Mouse (Mus musculus) embryonic facial prominence, embryonic 13.5 days (tissue): Measurements from ENCODE around the gene Kptn. TPM values are rescaled to one million over a fixed set of nuclear protein-coding genes. Genes with fewer than 3 reads are reported as not detected.
A peak's percentile ranks its signal among the peaks of the same experiment; 100 is the strongest.

Source experiments
- ATAC-seq: fragments of 200-750 bp; cut with Nextera tagmentation; 2 replicates; pipeline ENCODE4 v1.8.0; 2017; ENCODE audit warnings: low read depth; ENCODE audit not compliant: insufficient number of reproducible peaks, insufficient read depth, low FRiP score, low TSS enrichment
- H3K27ac ChIP-seq: fragments of 300-500 bp; sonication (generic); 2 replicates; pipeline ENCODE4 v1.5.1; 2015; ENCODE audit warnings: moderate library complexity, mild to moderate bottlenecking, inconsistent platforms
- H3K27me3 ChIP-seq: fragments of 300-500 bp; sonication (generic); 2 replicates; pipeline ENCODE4 v1.6.1; 2015; ENCODE audit warnings: mild to moderate bottlenecking, inconsistent platforms
- H3K36me3 ChIP-seq: fragments of 300-500 bp; sonication (generic); 2 replicates; pipeline ENCODE4 v1.6.1; 2015; ENCODE audit warnings: mild to moderate bottlenecking, inconsistent platforms
- H3K4me1 ChIP-seq: fragments of 300-500 bp; sonication (generic); 2 replicates; pipeline ENCODE4 v1.6.1; 2015; ENCODE audit warnings: inconsistent platforms
- H3K4me2 ChIP-seq: fragments of 300-500 bp; sonication (generic); 2 replicates; pipeline ENCODE4 v1.6.1; 2015; ENCODE audit warnings: moderate library complexity, mild to moderate bottlenecking, inconsistent platforms
- H3K4me3 ChIP-seq: fragments of 300-500 bp; sonication (generic); 2 replicates; pipeline ENCODE4 v1.5.1; 2015; ENCODE audit warnings: mild to moderate bottlenecking, inconsistent platforms
- H3K9ac ChIP-seq: fragments of 300-500 bp; sonication (generic); 2 replicates; pipeline ENCODE4 v1.6.1; 2015; ENCODE audit warnings: mild to moderate bottlenecking, inconsistent platforms
- H3K9me3 ChIP-seq: fragments of 300-500 bp; sonication (generic); 2 replicates; pipeline ENCODE4 v1.6.1; 2016; ENCODE audit warnings: inconsistent platforms
- WGBS: fragments of 180-500 bp; shearing (Covaris S2); methylation state at CpG from one replicate; pipeline ENCODE4 v1.1.7; 2015; ENCODE audit warnings: mixed read lengths; 5-methylcytosine and 5-hydroxymethylcytosine counted together
- polyA plus RNA-seq: library from polyadenylated mRNA; unstranded; fragments of >200 nt; fragmentation: Nextera tagmentation; extraction: Ambion mirVana; gene quantifications from 2 replicates; pipeline ENCODE4 v1.2.1, GENCODE M21; 2015

Kptn gene
- polyA plus RNA-seq, 1 experiment from 2014 or later = 44.9 TPM

- ATAC-seq = no peak
- Histone ChIP-seq H3K9me3 (peaks cover 7% of the 10 kb centered on the region), H3K27ac (no peak overlapping the region), H3K27me3 (no peaks in the 10 kb centered on the region; the same call in 1 of the 2 replicates), H3K4me1 (peaks cover 16% of the 10 kb centered on the region), H3K9ac (no peak overlapping the region), H3K36me3 (0 out of 2 replicates have a peak, but pooled peaks cover under 1% of the 10 kb centered on the region), H3K4me3 (no peak overlapping the region), H3K4me2 (no peak overlapping the region)
- WGBS = 59% methylated on average over 1 of the region's 1 CpGs
These were observed 53.0 kb downstream of the Kptn start for GRCm38 (mm10) chr7:16172586-16173140.

GRCm38 (mm10) chr7:16173146-16173545 is 53.5 kb downstream of the Kptn start:
- H3K27ac ChIP-seq = no peak overlapping the region
- H3K27me3 ChIP-seq = no peaks in the 10 kb centered on the region; the same call in 1 of the 2 replicates
- 64% methylated on average over 5 of the region's 5 CpGs for WGBS
- H3K9me3 ChIP-seq = peaks cover 2% of the 10 kb centered on the region; the same call in 1 of the 2 replicates
- peaks cover 16% of the 10 kb centered on the region for H3K4me1 ChIP-seq
- 0 out of 2 replicates have a peak, but pooled peaks cover 3% of the 10 kb centered on the region for H3K36me3 ChIP-seq
- H3K4me3 ChIP-seq = no peak overlapping the region
- no peak overlapping the region for H3K4me2 ChIP-seq
- no peak overlapping the region for H3K9ac ChIP-seq
- no peak for ATAC-seq

GRCm38 (mm10) chr7:16174597-16175541 is 55.2 kb downstream of the Kptn start, which contains the start of gene Meis3:
Gene Meis3 (plus strand): TSS chr7:16175090.
- peak; percentile 75 for ATAC-seq

GRCm38 (mm10) chr7:16175542-16175931 is 55.8 kb downstream of the Kptn start:
- Histone ChIP-seq H3K4me3 (peak overlapping the region; percentile 74), H3K27ac (peak overlapping the region; percentile 64), H3K9me3 (no peaks in the 10 kb centered on the region; the same call in 1 of the 2 replicates), H3K36me3 (peaks cover 24% of the 10 kb centered on the region), H3K9ac (peak overlapping the region; percentile 80), H3K4me2 (peak overlapping the region; percentile 79), H3K27me3 (no peaks in the 10 kb centered on the region; the same call in 1 of the 2 replicates), H3K4me1 (peaks cover 16% of the 10 kb centered on the region)
- no peak for ATAC-seq
- WGBS = 0% methylated on average over 10 of the region's 10 CpGs

More at GRCm38 (mm10) chr7:16174597-16175541, 55.2 kb downstream of the Kptn start, which contains the start of gene Meis3:
- Histone ChIP-seq H3K27ac (peak within 1 kb of the TSS; percentile 64), H3K4me3 (peak within 1 kb of the TSS; percentile 74), H3K36me3 (peaks cover 19% of the 10 kb centered on the region), H3K27me3 (no peaks in the 10 kb centered on the region; the same call in 1 of the 2 replicates), H3K4me2 (peak within 1 kb of the TSS; percentile 79), H3K9ac (peak within 1 kb of the TSS; percentile 80), H3K4me1 (peaks cover 16% of the 10 kb centered on the region), H3K9me3 (no peaks in the 10 kb centered on the region; the same call in 1 of the 2 replicates)
- WGBS = under 1% methylated on average over 42 of the region's 42 CpGs

Other genes with a start within 250 kb of the Kptn start
- gene Crx, start 239.9 kb upstream of the Kptn start, polyA plus RNA-seq = not detected in 2 replicates
- gene Crxos, start 237.3 kb upstream of the Kptn start, polyA plus RNA-seq = not detected in 2 replicates
- gene Selenow, start 197.5 kb upstream of the Kptn start, polyA plus RNA-seq = 1,180 and 1,188 TPM in 2 replicates
- gene Nop53, start 173.8 kb upstream of the Kptn start, polyA plus RNA-seq = 210 and 222 TPM in 2 replicates
- 36.9 and 41.2 TPM in 2 replicates for gene Ehd2, start 152.3 kb upstream of the Kptn start, polyA plus RNA-seq
- gene Bicra, start 72.0 kb upstream of the Kptn start, polyA plus RNA-seq = 9.5 and 10.4 TPM in 2 replicates
- 0.07 and 0.11 TPM in 2 replicates for gene Zfp541, start 58.1 kb upstream of the Kptn start, polyA plus RNA-seq
- gene Napa, start 21.4 kb upstream of the Kptn start, polyA plus RNA-seq = 195 and 216 TPM in 2 replicates
- 0.34 and 0.37 TPM in 2 replicates for gene Slc8a2, start 9.9 kb downstream of the Kptn start, polyA plus RNA-seq
- gene Meis3, start 55.2 kb downstream of the Kptn start, polyA plus RNA-seq = 49.8 and 54.4 TPM in 2 replicates
- 12.7 and 16.2 TPM in 2 replicates for gene Dhx34, start 102.1 kb downstream of the Kptn start, polyA plus RNA-seq
- 0.10 TPM in 1 of 2 replicates, not detected in the other for gene C5ar2, start 124.3 kb downstream of the Kptn start, polyA plus RNA-seq
- 1.4 and 1.5 TPM in 2 replicates for gene C5ar1, start 139.6 kb downstream of the Kptn start, polyA plus RNA-seq
- gene Inafm1, start 153.7 kb downstream of the Kptn start, polyA plus RNA-seq = 23.9 and 24.3 TPM in 2 replicates
- 31.0 and 32.9 TPM in 2 replicates for gene Ccdc9, start 166.9 kb downstream of the Kptn start, polyA plus RNA-seq
- gene Bbc3, start 188.5 kb downstream of the Kptn start, polyA plus RNA-seq = 4.8 and 5.2 TPM in 2 replicates